ENCODE assay signal across 17 mouse cellular contexts in genomic region chr11:103099352-103099940, GRCm38 (mm10). TPM values are rescaled to one million over a fixed set of nuclear protein-coding genes. Genes with fewer than 3 reads are reported as not detected.
A peak's percentile ranks its signal among the peaks of the same experiment; 100 is the strongest.
DNase-seq lines count a peak whose midpoint lies in the region.
"Had no signal": no experiment of that assay in that cellular context is flagged by ENCODE, and none has a peak within 500 bp of the region (broad histone marks: within the 10 kb centered on the region; RNA-seq: fewer than 3 reads in every experiment).

No protein-coding gene starts in this region.

- H3K36me3 ChIP-seq in embryonic facial prominence, embryonic 10.5 days (replicated peaks): no peaks in the 10 kb centered on the region
- H3K36me3 ChIP-seq: embryonic facial prominence, embryonic 15.5 days; forebrain, embryonic 10.5 days; hindbrain, embryonic 15.5 days; limb, embryonic 15.5 days; midbrain, embryonic 12.5 days had no signal

- peaks cover 65% of the 10 kb centered on the region for H3K4me1 ChIP-seq in embryonic facial prominence, embryonic 10.5 days

- H3K27me3 ChIP-seq in embryonic facial prominence, embryonic 10.5 days (replicated peaks; ENCODE audit: low read depth, poor library complexity, severe bottlenecking): peaks cover 91% of the 10 kb centered on the region

- H3K4me3 ChIP-seq in embryonic facial prominence, embryonic 10.5 days: peak overlapping the region; percentile 23; the same call in 1 of the 2 replicates
- H3K4me3 ChIP-seq: embryonic facial prominence, embryonic 15.5 days; forebrain, embryonic 10.5 days; hindbrain, embryonic 15.5 days; limb, embryonic 15.5 days; midbrain, embryonic 12.5 days had no signal

- H3K9me3 ChIP-seq in embryonic facial prominence, embryonic 10.5 days: no peaks in the 10 kb centered on the region
- H3K9me3 ChIP-seq: embryonic facial prominence, embryonic 15.5 days; forebrain, embryonic 10.5 days; hindbrain, embryonic 15.5 days; limb, embryonic 15.5 days; midbrain, embryonic 12.5 days had no signal

- DNase-seq in adrenal gland, adult (ENCODE audit: inconsistent age in 2 of 2, low spot score in 1 of 2): peak; percentile 23 to 36
- no peak for DNase-seq in adrenal gland, postnatal 14 days
- peak; percentile 93 for DNase-seq in heart, adult 11 months
- no peak for DNase-seq in heart, postnatal 25 days (ENCODE audit: low spot score)
- DNase-seq in kidney, adult 11 months: peak; percentile 13
- no peak for DNase-seq in kidney, adult 8-10 months
- DNase-seq in embryonic facial prominence, embryonic 10.5 days (ENCODE audit: low spot score): no peak
- no peak for DNase-seq in lung, postnatal 10 days
- DNase-seq: adrenal gland, adult 8-10 months; lung, adult 18-20 months; lung, postnatal 36 days; thymus, postnatal 14 days had no signal

- intact Hi-C loops in heart, postnatal 25 days (cut with DNase I): no loop called here

- no peak overlapping the region for H3K27ac ChIP-seq in embryonic facial prominence, embryonic 10.5 days (replicated peaks)
- H3K27ac ChIP-seq: embryonic facial prominence, embryonic 15.5 days; forebrain, embryonic 10.5 days; hindbrain, embryonic 15.5 days; limb, embryonic 15.5 days; midbrain, embryonic 12.5 days had no signal

- WGBS in embryonic facial prominence, embryonic 10.5 days: 47% methylated on average over 12 of the region's 12 CpGs

RNA-seq across cellular contexts. Expression of gene Plcd3, which starts 2.0 kb away (rescaled TPM):
- total RNA-seq in adrenal gland, postnatal 14 days (2021): 9.3 and 11.2 TPM in 2 replicates
- total RNA-seq in heart, postnatal 25 days (2021): 10 to 100 TPM; 14.7 to 16.3 TPM
- 1.7 and 2.6 TPM in 2 replicates for polyA plus RNA-seq in embryonic facial prominence, embryonic 10.5 days (2016; fragmentation: Nextera tagmentation; extraction: Ambion mirVana)

RNA-seq across cellular contexts. Expression of gene Acbd4, which starts 2.0 kb away (rescaled TPM):
- total RNA-seq in adrenal gland, postnatal 14 days (2021): 77.8 and 84.9 TPM in 2 replicates
- total RNA-seq in heart, postnatal 25 days (2021): 10 to 100 TPM; 36.7 to 39.0 TPM
- 6.3 and 10.1 TPM in 2 replicates for polyA plus RNA-seq in embryonic facial prominence, embryonic 10.5 days (2016; fragmentation: Nextera tagmentation; extraction: Ambion mirVana)

RNA-seq across cellular contexts. Expression of gene Hexim1, which starts 16.6 kb away (rescaled TPM):
- total RNA-seq in adrenal gland, postnatal 14 days (2021): 57.8 and 62.1 TPM in 2 replicates
- total RNA-seq in heart, postnatal 25 days (2021): 10 to 100 TPM; 17.5 to 18.8 TPM
- 2.8 and 2.9 TPM in 2 replicates for polyA plus RNA-seq in embryonic facial prominence, embryonic 10.5 days (2016; fragmentation: Nextera tagmentation; extraction: Ambion mirVana)

RNA-seq across cellular contexts. Expression of gene Hexim2, which starts 32.8 kb away (rescaled TPM):
- 3.9 and 5.6 TPM in 2 replicates for total RNA-seq in adrenal gland, postnatal 14 days (2021)
- total RNA-seq in heart, postnatal 25 days (2021): 1 to 10 TPM; 1.3 to 2.3 TPM
- 8.4 and 10.9 TPM in 2 replicates for polyA plus RNA-seq in embryonic facial prominence, embryonic 10.5 days (2016; fragmentation: Nextera tagmentation; extraction: Ambion mirVana)

Comparison
In these comparisons a context has a peak if more than half of its experiments do, and no peak if none do; other contexts are left out.
1. DNase-seq: peak in adrenal gland, adult (2 of 2), heart, adult 11 months (single experiment) and kidney, adult 11 months (single experiment); none in adrenal gland, postnatal 14 days (single experiment), heart, postnatal 25 days (single experiment), kidney, adult 8-10 months (0 of 2), embryonic facial prominence, embryonic 10.5 days (single experiment) and lung, postnatal 10 days (single experiment).